Comparison of ENCODE assay signal across 9 mouse cellular contexts in the genomic region with DNA sequence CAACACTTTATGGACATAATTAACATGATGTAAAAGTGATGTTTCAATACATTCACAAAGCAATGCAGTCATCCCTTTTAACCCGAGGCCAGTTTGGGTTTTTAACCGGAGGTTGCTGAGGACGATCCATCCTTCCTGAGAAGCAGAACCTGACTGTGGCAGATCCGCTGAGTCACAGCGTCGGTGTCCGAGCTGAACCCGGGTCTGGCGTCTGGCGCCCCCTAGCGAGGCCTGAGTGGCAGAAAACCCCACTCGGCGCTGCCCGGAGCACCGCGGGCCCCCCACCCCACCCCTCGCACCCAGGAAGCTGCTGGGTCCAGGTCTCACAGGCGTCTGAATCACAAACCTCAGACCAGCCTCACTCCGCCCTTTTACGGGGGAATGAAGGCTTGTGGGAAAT. TPM values are rescaled to one million over a fixed set of nuclear protein-coding genes. Genes with fewer than 3 reads are reported as not detected.
DNase-seq lines count a peak whose midpoint lies in the region; ATAC-seq and TF ChIP-seq lines count a peak whose summit lies in the region.
"Had no signal": no experiment of that assay in that cellular context is flagged by ENCODE, and none has a peak within 500 bp of the region (broad histone marks: within the 10 kb centered on the region; RNA-seq: fewer than 3 reads in every experiment).

No protein-coding gene starts in this region.

- H3K4me1 ChIP-seq in hindbrain, embryonic 10.5 days (replicated peaks) = peaks cover 10% of the 10 kb centered on the region; the same call in 1 of the 2 replicates
- peaks cover 17% of the 10 kb centered on the region for H3K4me1 ChIP-seq in hindbrain, embryonic 13.5 days (replicated peaks)
- no peaks in the 10 kb centered on the region for H3K4me1 ChIP-seq in heart, embryonic 11.5 days (ENCODE audit: control insufficient read depth, insufficient read depth, low read length)
- peaks cover 8% of the 10 kb centered on the region for H3K4me1 ChIP-seq in testis, adult 2 months (ENCODE audit: control insufficient read depth, insufficient read depth, low read length)

- no peak overlapping the region for H3K27ac ChIP-seq in hindbrain, embryonic 10.5 days
- H3K27ac ChIP-seq in hindbrain, embryonic 13.5 days = no peak overlapping the region
- no peak overlapping the region for H3K27ac ChIP-seq in heart, embryonic 11.5 days (ENCODE audit: low read depth, low read length)
- H3K27ac ChIP-seq in testis, adult 2 months (ENCODE audit: control insufficient read depth, insufficient read depth, low read depth, low read length) = no peak overlapping the region

- no peaks in the 10 kb centered on the region for H3K9me3 ChIP-seq in hindbrain, embryonic 10.5 days
- no peaks in the 10 kb centered on the region for H3K9me3 ChIP-seq in hindbrain, embryonic 13.5 days
- H3K9me3 ChIP-seq in heart, embryonic 11.5 days (replicated peaks; ENCODE audit: control insufficient read depth, low read length) = no peaks in the 10 kb centered on the region

- H3K4me3 ChIP-seq in hindbrain, embryonic 10.5 days = 0 out of 2 replicates have a peak overlapping the region, but pooled peaks have one; percentile 9
- no peak overlapping the region for H3K4me3 ChIP-seq in hindbrain, embryonic 13.5 days
- H3K4me3 ChIP-seq in heart, embryonic 11.5 days (ENCODE audit: low read depth, low read length) = no peak overlapping the region
- peak overlapping the region; percentile 44 for H3K4me3 ChIP-seq in testis, adult 2 months (ENCODE audit: control insufficient read depth, low read depth, low read length)

- peak; percentile 70 for DNase-seq in hindbrain, embryonic 10.5 days (ENCODE audit: low spot score)
- peak; percentile 87 for DNase-seq in adrenal gland, adult 2 months
- DNase-seq in embryo, embryonic 10.5 days (ENCODE audit: low spot score) = peak; percentile 80
- peak; percentile 80 to 92 for DNase-seq in kidney, postnatal 36 days
- DNase-seq in lung, postnatal 14 days = peak; percentile 76

- no peak for ATAC-seq in hindbrain, embryonic 13.5 days (ENCODE audit: low FRiP score)
- ATAC-seq in heart, embryonic 11.5 days (replicated peaks; ENCODE audit: insufficient number of reproducible peaks, low FRiP score, low TSS enrichment) = no peak
- ATAC-seq: Patski had no signal

- no peak overlapping the region for H3K9ac ChIP-seq in hindbrain, embryonic 13.5 days
- H3K9ac ChIP-seq in heart, embryonic 11.5 days (ENCODE audit: low read depth, low read length) = no peak overlapping the region

- TF ChIP-seq CTCF in testis, adult 2 months (IDR thresholded peaks at IDR 0.05; ENCODE audit: control insufficient read depth, insufficient read depth, insufficient replicate concordance, low read depth, low read length) = peak; percentile 80; the same call in 1 of the 2 replicates

- H3K36me3 ChIP-seq in hindbrain, embryonic 10.5 days = peaks cover 5% of the 10 kb centered on the region; the same call in 1 of the 2 replicates
- peaks cover 14% of the 10 kb centered on the region for H3K36me3 ChIP-seq in hindbrain, embryonic 13.5 days
- H3K36me3 ChIP-seq in heart, embryonic 11.5 days (ENCODE audit: control insufficient read depth, insufficient read depth, low read length) = no peaks in the 10 kb centered on the region
- H3K36me3 ChIP-seq in testis, adult 2 months (ENCODE audit: control insufficient read depth, insufficient read depth, low read length) = no peaks in the 10 kb centered on the region

- peaks cover 15% of the 10 kb centered on the region; the same call in 1 of the 2 replicates for H3K27me3 ChIP-seq in hindbrain, embryonic 10.5 days (ENCODE audit: insufficient read depth, poor library complexity, severe bottlenecking)
- no peaks in the 10 kb centered on the region for H3K27me3 ChIP-seq in hindbrain, embryonic 13.5 days
- H3K27me3 ChIP-seq in heart, embryonic 11.5 days (ENCODE audit: control insufficient read depth, insufficient read depth, low read length) = peaks cover 5% of the 10 kb centered on the region
- H3K27me3 ChIP-seq in testis, adult 2 months (ENCODE audit: control insufficient read depth, insufficient read depth, low read length) = no peaks in the 10 kb centered on the region
- H3K27me3 ChIP-seq: Patski had no signal

- 7% methylated on average over 20 of the region's 20 CpGs for WGBS in hindbrain, embryonic 10.5 days
- 8% methylated on average over 20 of the region's 20 CpGs for WGBS in hindbrain, embryonic 13.5 days
- WGBS in heart, embryonic 11.5 days (ENCODE audit: insufficient replicate concordance) = 6% methylated on average over 20 of the region's 20 CpGs

- TF ChIP-seq POLR2A in testis, adult 2 months (IDR thresholded peaks at IDR 0.05; ENCODE audit: control insufficient read depth, low read depth, low read length) = no peak

- no peak overlapping the region for H3K4me2 ChIP-seq in hindbrain, embryonic 13.5 days
- H3K4me2 ChIP-seq in heart, embryonic 11.5 days = peak overlapping the region; percentile 48

RNA-seq across cellular contexts. Expression of gene Mapt, which starts 47.0 kb away (rescaled TPM):
- polyA plus RNA-seq in hindbrain, embryonic 10.5 days (2016; fragmentation: Nextera tagmentation; extraction: Ambion mirVana) = 23.3 and 67.7 TPM in 2 replicates
- polyA plus RNA-seq in hindbrain, embryonic 13.5 days (2015; fragmentation: Nextera tagmentation; extraction: Ambion mirVana) = 711 and 738 TPM in 2 replicates
- 100 to 1,000 TPM in 1 of 2 experiments, 10 to 100 TPM in 1; 95.3 to 270 TPM for total RNA-seq in adrenal gland, adult 2 months (2021)
- polyA plus RNA-seq in adrenal gland, adult 2 months (2012; rRNA removed) = 38.0 and 59.1 TPM in 2 replicates
- 0.43 and 0.63 TPM in 2 replicates for polyA plus RNA-seq in heart, embryonic 11.5 days (2014; fragmentation: Nextera tagmentation; extraction: Ambion mirVana)
- 0.94 and 1.2 TPM in 2 replicates for polyA plus RNA-seq in testis, adult 2 months (2012; rRNA removed)

Comparison
In these comparisons a context has a peak if more than half of its experiments do, and no peak if none do; other contexts are left out.
1. H3K4me3 ChIP-seq: peak in hindbrain, embryonic 10.5 days (single experiment) and testis, adult 2 months (single experiment); none in hindbrain, embryonic 13.5 days (single experiment) and heart, embryonic 11.5 days (single experiment).
2. RNA of gene Mapt, which starts 47.0 kb away (polyA plus RNA-seq): 711 to 738 TPM in hindbrain, embryonic 13.5 days, 23.3 to 67.7 TPM in hindbrain, embryonic 10.5 days and 38.0 to 59.1 TPM in adrenal gland, adult 2 months; 0.94 to 1.2 TPM in testis, adult 2 months and 0.43 to 0.63 TPM in heart, embryonic 11.5 days; every median in the first group is over 10 times any median in the second.
3. Peak in every context shown above with its lines, with median percentiles within 50 percentile points of each other: DNase-seq.